8 mouse cellular contexts compared by ENCODE assay signal in the genomic region with DNA sequence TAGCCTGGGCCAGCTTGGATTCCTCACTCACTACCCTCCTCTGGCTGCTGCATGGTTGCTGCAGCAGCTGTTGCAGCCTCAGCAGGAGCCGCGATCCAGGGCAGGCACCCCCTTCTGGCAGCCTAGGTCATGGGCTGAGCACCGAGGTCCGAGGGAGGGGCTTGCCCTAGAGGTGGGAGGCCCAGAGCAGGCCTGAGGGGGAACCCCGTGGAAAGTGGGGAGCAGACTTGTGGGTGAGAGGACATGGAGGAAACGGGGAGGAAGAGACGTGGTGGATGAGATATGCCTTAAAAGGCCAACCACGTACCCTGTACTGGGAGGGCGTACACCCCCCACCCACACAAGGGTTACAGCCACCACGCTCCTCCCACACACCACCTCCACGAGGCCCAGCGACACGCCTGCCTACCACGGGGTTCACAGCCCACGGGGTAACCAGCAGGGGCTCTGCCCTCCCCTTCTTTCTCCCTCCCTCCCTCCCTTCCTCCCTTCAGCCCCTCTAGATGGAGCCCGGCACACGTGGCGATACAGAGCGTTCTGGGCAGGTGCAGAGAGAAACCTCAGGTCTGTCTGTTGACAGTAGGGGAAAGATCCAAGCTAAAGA.
DNase-seq lines count a peak whose midpoint lies in the region; ATAC-seq and TF ChIP-seq lines count a peak whose summit lies in the region.

No protein-coding gene starts in this region.

- peak; percentile 16; the same call in 1 of the 2 replicates for ATAC-seq in heart, embryonic 14.5 days (ENCODE audit: insufficient number of reproducible peaks, insufficient read depth, low FRiP score, low read depth)
- peak; percentile 72 for ATAC-seq in liver, embryonic 12.5 days
- peak; percentile 70 for ATAC-seq in neural tube, embryonic 13.5 days (ENCODE audit: low read depth)

- peak; percentile 46 for DNase-seq in gastrocnemius, postnatal 25 days
- DNase-seq in gastrocnemius, adult 18-20 months (ENCODE audit: low spot score): no peak
- no peak for DNase-seq in layer of hippocampus, postnatal 36 days
- DNase-seq in layer of hippocampus, adult 8-10 months (ENCODE audit: low spot score in 2 of 2): no peak

- TF ChIP-seq POLR2A in bone marrow, adult 2 months (IDR thresholded peaks at IDR 0.05; ENCODE audit: borderline replicate concordance, control insufficient read depth, low read depth, low read length): no peak

- H3K4me2 ChIP-seq in heart, embryonic 14.5 days (ENCODE audit: low read length): peak overlapping the region; percentile 31
- peak overlapping the region; percentile 67 for H3K4me2 ChIP-seq in liver, embryonic 12.5 days
- peak overlapping the region; percentile 44 for H3K4me2 ChIP-seq in neural tube, embryonic 13.5 days

- peaks cover 62% of the 10 kb centered on the region for H3K36me3 ChIP-seq in heart, embryonic 14.5 days (ENCODE audit: control insufficient read depth, insufficient read depth, low read length)
- peaks cover 13% of the 10 kb centered on the region for H3K36me3 ChIP-seq in liver, embryonic 12.5 days
- peaks cover 56% of the 10 kb centered on the region for H3K36me3 ChIP-seq in neural tube, embryonic 13.5 days

- no peaks in the 10 kb centered on the region; the same call in 1 of the 2 replicates for H3K4me1 ChIP-seq in bone marrow, adult 2 months (ENCODE audit: control insufficient read depth, insufficient read depth, low read length)
- H3K4me1 ChIP-seq in heart, embryonic 14.5 days (ENCODE audit: control insufficient read depth in 2 of 2, insufficient read depth in 2 of 2, low read length in 2 of 2): peaks cover 48 to 84% of the 10 kb centered on the region in 2 experiments
- H3K4me1 ChIP-seq in liver, embryonic 12.5 days: peaks cover 59% of the 10 kb centered on the region
- H3K4me1 ChIP-seq in neural tube, embryonic 13.5 days (replicated peaks): peaks cover 23% of the 10 kb centered on the region

- 0 out of 2 replicates have a peak, but pooled peaks have one; percentile 37 for TF ChIP-seq CTCF in bone marrow, adult 2 months (IDR thresholded peaks at IDR 0.05; ENCODE audit: control insufficient read depth, insufficient read depth, low read length)

- H3K4me3 ChIP-seq in bone marrow, adult 2 months (replicated peaks; ENCODE audit: control insufficient read depth, low read depth, low read length): peak overlapping the region; percentile 15
- H3K4me3 ChIP-seq in heart, embryonic 14.5 days (ENCODE audit: control insufficient read depth in 1 of 2, insufficient read depth in 1 of 2, low read depth in 1 of 2, low read length in 2 of 2): no peak overlapping the region
- H3K4me3 ChIP-seq in liver, embryonic 12.5 days: peak overlapping the region; percentile 31
- H3K4me3 ChIP-seq in neural tube, embryonic 13.5 days: 0 out of 2 replicates have a peak overlapping the region, but pooled peaks have one; percentile 1

- peak overlapping the region; percentile 44 for H3K27ac ChIP-seq in bone marrow, adult 2 months (ENCODE audit: control insufficient read depth, insufficient read depth, low read depth, low read length, poor library complexity)
- H3K27ac ChIP-seq in heart, embryonic 14.5 days (replicated peaks in 1 of 2; ENCODE audit: control insufficient read depth in 1 of 2, insufficient read depth in 1 of 2, low read depth in 2 of 2, low read length in 2 of 2): peak overlapping the region; percentile 40 to 47
- H3K27ac ChIP-seq in liver, embryonic 12.5 days: peak overlapping the region; percentile 55
- peak overlapping the region; percentile 53; the same call in 1 of the 2 replicates for H3K27ac ChIP-seq in neural tube, embryonic 13.5 days (replicated peaks)

- peak overlapping the region; percentile 46; the same call in 1 of the 2 replicates for H3K9ac ChIP-seq in heart, embryonic 14.5 days (ENCODE audit: low read length)
- H3K9ac ChIP-seq in liver, embryonic 12.5 days: peak overlapping the region; percentile 33
- peak overlapping the region; percentile 52; the same call in 1 of the 2 replicates for H3K9ac ChIP-seq in neural tube, embryonic 13.5 days

- H3K9me3 ChIP-seq in heart, embryonic 14.5 days (ENCODE audit: control insufficient read depth, low read length): no peaks in the 10 kb centered on the region
- no peaks in the 10 kb centered on the region for H3K9me3 ChIP-seq in liver, embryonic 12.5 days (replicated peaks)
- H3K9me3 ChIP-seq in neural tube, embryonic 13.5 days: no peaks in the 10 kb centered on the region

- 7% methylated on average over 19 of the region's 19 CpGs for WGBS in bone marrow, adult 2 months
- 18% methylated on average over 18 of the region's 19 CpGs for WGBS in heart, embryonic 14.5 days
- 6% methylated on average over 19 of the region's 19 CpGs for WGBS in liver, embryonic 12.5 days (ENCODE audit: insufficient replicate concordance)
- WGBS in neural tube, embryonic 13.5 days: 10% methylated on average over 19 of the region's 19 CpGs

- H3K27me3 ChIP-seq in heart, embryonic 14.5 days (ENCODE audit: control insufficient read depth, insufficient read depth, low read length): no peaks in the 10 kb centered on the region
- no peaks in the 10 kb centered on the region for H3K27me3 ChIP-seq in liver, embryonic 12.5 days (replicated peaks)
- H3K27me3 ChIP-seq in neural tube, embryonic 13.5 days: no peaks in the 10 kb centered on the region

Comparison
In these comparisons a context has a peak if more than half of its experiments do, and no peak if none do; other contexts are left out.
1. H3K4me3 ChIP-seq: peak in bone marrow, adult 2 months (single experiment), liver, embryonic 12.5 days (single experiment) and neural tube, embryonic 13.5 days (single experiment); none in heart, embryonic 14.5 days (0 of 2).
2. ATAC-seq: peak in every context shown above with its lines; median percentile 72 in liver, embryonic 12.5 days; 70 in neural tube, embryonic 13.5 days; 16 in heart, embryonic 14.5 days.
3. Peak in every context shown above with its lines, with median percentiles within 50 percentile points of each other: H3K27ac ChIP-seq, H3K4me2 ChIP-seq and H3K9ac ChIP-seq.